In genomic region chr11:22349945-22350344, GRCm38 (mm10) we compare ENCODE assay signal across 25 mouse cellular contexts.
"Had no signal": no experiment of that assay in that cellular context is flagged by ENCODE, and none has a peak within 500 bp of the region (broad histone marks: within the 10 kb centered on the region; RNA-seq: fewer than 3 reads in every experiment).

No protein-coding gene starts in this region.

- H3K4me2 ChIP-seq: heart, embryonic 12.5 days; hindbrain, embryonic 12.5 days; hindbrain, embryonic 14.5 days; intestine, embryonic 15.5 days; limb, embryonic 12.5 days; liver, embryonic 11.5 days had no signal

- H3K9ac ChIP-seq: heart, embryonic 12.5 days; hindbrain, embryonic 12.5 days; hindbrain, embryonic 14.5 days; intestine, embryonic 15.5 days; limb, embryonic 12.5 days had no signal

- H3K9me3 ChIP-seq: heart, embryonic 10.5 days; heart, embryonic 12.5 days; hindbrain, embryonic 12.5 days; intestine, embryonic 15.5 days; limb, embryonic 10.5 days; limb, embryonic 12.5 days had no signal

- ATAC-seq: hindbrain, embryonic 16.5 days; inflammation-experienced regulatory T-cells, adult 6 months; intestine, embryonic 15.5 days; intestine, postnatal 0 days had no signal

- H3K4me1 ChIP-seq: heart, embryonic 10.5 days; heart, embryonic 12.5 days had no signal

- H3K27ac ChIP-seq: gastrocnemius, adult 2 months; heart, embryonic 10.5 days; hindbrain, embryonic 12.5 days; intestine, embryonic 15.5 days; layer of hippocampus, adult 2 months; left cerebral cortex, adult 2 months; limb, embryonic 10.5 days; limb, embryonic 12.5 days had no signal

- DNase-seq: gastrocnemius, adult 2 months; gastrocnemius, postnatal 10 days; gastrocnemius, postnatal 25 days; heart, adult 18-20 months; heart, postnatal 10 days; heart, postnatal 4 days; kidney, adult 18-20 months; kidney, adult 8-10 months; kidney, postnatal 10 days; kidney, postnatal 25 days; kidney, postnatal 4 days; liver had no signal

- H3K27me3 ChIP-seq: heart, embryonic 12.5 days; hindbrain, embryonic 12.5 days; intestine, embryonic 15.5 days; limb, embryonic 12.5 days had no signal

- H3K36me3 ChIP-seq: heart, embryonic 10.5 days; heart, embryonic 12.5 days; hindbrain, embryonic 12.5 days; intestine, embryonic 15.5 days; limb, embryonic 10.5 days; limb, embryonic 12.5 days had no signal

- H3K4me3 ChIP-seq: gastrocnemius, adult 2 months; heart, embryonic 10.5 days; heart, embryonic 12.5 days; hindbrain, embryonic 12.5 days; intestine, embryonic 15.5 days; layer of hippocampus, adult 2 months; left cerebral cortex, adult 2 months; limb, embryonic 10.5 days; limb, embryonic 12.5 days had no signal
